Mouse (Mus musculus): ENCODE results near the gene Cyth1. TPM values are rescaled to one million over a fixed set of nuclear protein-coding genes. Genes with fewer than 3 reads are reported as not detected.

The Cyth1 gene
- total RNA-seq, 2 experiments from 2014 or later: 6.8 to 11.2 TPM

DNA sequence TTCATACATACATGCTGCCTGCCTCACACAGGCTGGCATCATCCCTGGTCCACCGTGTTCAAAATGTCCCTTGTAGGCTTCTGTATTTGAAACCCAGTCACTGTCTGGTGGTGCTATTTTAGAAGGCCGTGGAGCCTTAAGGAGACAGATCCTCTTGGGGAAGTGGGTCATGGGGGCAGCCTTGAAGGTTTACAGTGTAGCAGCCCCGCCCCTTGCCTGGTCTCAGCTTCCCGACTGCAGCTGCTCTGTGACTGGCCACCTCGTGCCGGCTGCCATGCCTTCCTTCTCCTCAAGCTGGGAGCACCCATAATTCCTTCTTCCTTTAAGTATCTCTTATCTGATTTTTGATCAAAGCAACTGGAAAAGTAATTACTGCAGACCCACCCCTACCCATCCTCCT, 113.1 kb downstream of the Cyth1 start:
- ATAC-seq (replicated peaks; ENCODE audit: low FRiP score, low TSS enrichment, poor library complexity, severe bottlenecking): no peak

DNA sequence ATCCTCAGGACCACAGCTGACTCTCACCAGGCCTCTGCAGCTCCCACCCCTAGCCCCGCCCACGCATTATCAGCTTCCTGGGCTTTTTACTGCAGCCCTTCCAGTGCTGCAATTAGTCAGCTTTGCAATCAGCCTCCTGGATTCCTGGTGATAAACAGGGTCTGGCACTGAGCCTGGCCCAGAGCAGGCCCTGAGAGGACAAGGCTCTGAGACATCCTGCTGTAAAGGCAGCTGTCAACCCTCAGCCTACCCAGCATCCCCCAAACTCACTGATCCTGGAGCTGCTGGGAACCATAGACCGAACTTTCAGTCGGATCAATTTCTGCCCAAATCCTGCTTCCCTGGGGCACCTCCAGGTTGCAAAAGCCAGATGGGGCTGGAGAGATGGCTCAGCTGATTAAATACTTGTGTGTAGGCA, 114.6 kb downstream of the Cyth1 start:
- ATAC-seq (replicated peaks; ENCODE audit: low FRiP score, low TSS enrichment, poor library complexity, severe bottlenecking): peak; percentile 79

GRCm38 (mm10) chr11:118133133-118133751, 115.2 kb downstream of the Cyth1 start:
- ATAC-seq (replicated peaks; ENCODE audit: low FRiP score, low TSS enrichment, poor library complexity, severe bottlenecking): no peak

GRCm38 (mm10) chr11:118132136-118132535, 116.3 kb downstream of the Cyth1 start:
- ATAC-seq (replicated peaks; ENCODE audit: low FRiP score, low TSS enrichment, poor library complexity, severe bottlenecking): no peak

DNA sequence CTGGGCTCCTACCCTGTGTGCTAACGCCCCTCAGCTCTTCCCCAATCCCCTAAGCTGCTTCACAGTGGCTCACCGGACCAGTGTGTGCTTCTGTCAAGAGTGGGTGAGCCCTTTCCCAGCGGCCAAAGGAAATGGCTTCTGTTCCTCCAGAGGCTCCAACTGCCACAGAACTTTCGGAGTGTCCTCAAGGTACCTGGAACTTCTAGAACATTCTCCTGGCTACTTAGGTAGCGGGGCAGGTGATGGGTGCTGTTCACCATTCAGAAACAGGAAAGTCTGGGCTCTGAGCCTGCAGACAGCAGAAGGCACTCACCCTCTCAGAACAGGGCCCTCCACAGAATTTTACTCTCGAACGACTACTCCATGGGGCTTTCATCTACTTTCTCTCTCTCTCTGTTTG, 117.9 kb downstream of the Cyth1 start, which contains the start of gene Dnah17:
Gene Dnah17 (minus strand): TSS at position 101 of the 400 bp plus-strand sequence.
- no peak for ATAC-seq (replicated peaks; ENCODE audit: low FRiP score, low TSS enrichment, poor library complexity, severe bottlenecking)

DNA sequence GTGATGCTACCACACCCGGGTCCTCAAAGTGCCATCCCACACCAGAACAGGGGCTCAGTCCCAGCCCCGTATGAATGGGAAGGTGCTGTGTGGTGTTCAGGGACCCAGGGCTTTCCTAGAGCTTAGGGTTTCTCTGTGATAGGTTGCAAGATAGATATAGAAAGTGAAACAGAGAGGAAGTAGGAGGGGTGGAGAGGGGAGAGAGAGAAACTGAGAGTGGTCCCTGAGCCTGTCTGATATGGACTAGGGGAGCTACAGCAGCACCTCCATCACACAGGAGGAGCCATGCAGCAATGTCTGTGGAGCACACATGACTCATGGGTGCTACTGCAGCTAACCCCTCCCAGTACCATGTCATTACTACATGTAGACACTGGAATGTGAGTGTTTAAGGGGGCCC, 118.6 kb downstream of the Cyth1 start:
- ATAC-seq (replicated peaks; ENCODE audit: low FRiP score, low TSS enrichment, poor library complexity, severe bottlenecking): no peak

DNA sequence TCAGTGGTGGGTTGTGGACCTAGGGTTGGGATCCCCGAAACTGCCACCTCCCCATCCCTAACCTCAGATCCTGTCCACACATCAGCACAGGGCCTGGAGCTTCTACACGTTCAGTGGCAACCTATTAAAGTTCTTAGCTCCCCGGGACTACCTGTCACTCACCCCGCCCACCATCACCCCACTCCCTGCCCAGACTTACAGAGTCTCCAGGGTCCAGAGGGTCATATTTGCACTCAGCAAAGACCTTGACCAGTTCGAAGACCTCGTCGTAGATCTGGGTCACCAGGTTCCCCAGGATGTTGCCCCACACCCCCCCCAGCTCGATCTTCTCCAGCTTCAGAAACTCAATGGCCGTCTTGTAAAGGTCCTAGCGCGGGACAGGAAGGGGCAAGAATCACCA, 126.8 kb downstream of the Cyth1 start:
- no peak for ATAC-seq (replicated peaks; ENCODE audit: low FRiP score, low TSS enrichment, poor library complexity, severe bottlenecking)

GRCm38 (mm10) chr11:118118777-118119176, 129.6 kb downstream of the Cyth1 start:
- ATAC-seq (replicated peaks; ENCODE audit: low FRiP score, low TSS enrichment, poor library complexity, severe bottlenecking): no peak

GRCm38 (mm10) chr11:118114581-118115110, 133.7 kb downstream of the Cyth1 start:
- no peak for ATAC-seq (replicated peaks; ENCODE audit: low FRiP score, low TSS enrichment, poor library complexity, severe bottlenecking)

- no peak for ATAC-seq (replicated peaks; ENCODE audit: low FRiP score, low TSS enrichment, poor library complexity, severe bottlenecking)
Observed at GRCm38 (mm10) chr11:118113516-118114205, 134.7 kb downstream of the Cyth1 start.

- ATAC-seq (replicated peaks; ENCODE audit: low FRiP score, low TSS enrichment, poor library complexity, severe bottlenecking): peak; percentile 84
Observed at GRCm38 (mm10) chr11:118104001-118104400, 144.4 kb downstream of the Cyth1 start.

- no peak for ATAC-seq (replicated peaks; ENCODE audit: low FRiP score, low TSS enrichment, poor library complexity, severe bottlenecking)
Observed at GRCm38 (mm10) chr11:118103383-118103782, 145.0 kb downstream of the Cyth1 start.

GRCm38 (mm10) chr11:118102838-118103237, 145.6 kb downstream of the Cyth1 start:
- peak; percentile 72 for ATAC-seq (replicated peaks; ENCODE audit: low FRiP score, low TSS enrichment, poor library complexity, severe bottlenecking)

- no peak for ATAC-seq (replicated peaks; ENCODE audit: low FRiP score, low TSS enrichment, poor library complexity, severe bottlenecking)
Observed at GRCm38 (mm10) chr11:118101133-118101532, 147.3 kb downstream of the Cyth1 start.

- ATAC-seq (replicated peaks; ENCODE audit: low FRiP score, low TSS enrichment, poor library complexity, severe bottlenecking): no peak
Observed at GRCm38 (mm10) chr11:118096736-118097135, 151.7 kb downstream of the Cyth1 start.

DNA sequence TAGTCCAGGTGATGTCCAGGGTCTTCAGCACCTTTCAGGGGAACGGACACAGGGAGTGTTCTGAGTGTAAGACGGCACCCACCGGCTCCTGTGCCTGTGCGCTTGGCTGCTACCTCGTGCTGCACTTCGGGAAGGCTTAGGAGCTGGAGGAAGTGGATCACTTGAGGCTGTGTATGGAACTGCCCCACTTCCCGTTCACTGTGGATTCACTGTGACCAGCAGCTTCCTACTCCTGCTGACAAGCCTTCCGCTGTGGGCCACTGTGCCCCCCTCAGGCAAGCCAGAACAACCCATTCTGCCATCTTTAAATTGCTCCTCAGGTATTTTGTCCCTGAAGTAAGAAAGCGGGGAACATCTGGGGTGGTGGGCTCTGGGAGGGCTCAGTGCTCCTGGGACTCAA, 153.4 kb downstream of the Cyth1 start:
- no peak for ATAC-seq (replicated peaks; ENCODE audit: low FRiP score, low TSS enrichment, poor library complexity, severe bottlenecking)

DNA sequence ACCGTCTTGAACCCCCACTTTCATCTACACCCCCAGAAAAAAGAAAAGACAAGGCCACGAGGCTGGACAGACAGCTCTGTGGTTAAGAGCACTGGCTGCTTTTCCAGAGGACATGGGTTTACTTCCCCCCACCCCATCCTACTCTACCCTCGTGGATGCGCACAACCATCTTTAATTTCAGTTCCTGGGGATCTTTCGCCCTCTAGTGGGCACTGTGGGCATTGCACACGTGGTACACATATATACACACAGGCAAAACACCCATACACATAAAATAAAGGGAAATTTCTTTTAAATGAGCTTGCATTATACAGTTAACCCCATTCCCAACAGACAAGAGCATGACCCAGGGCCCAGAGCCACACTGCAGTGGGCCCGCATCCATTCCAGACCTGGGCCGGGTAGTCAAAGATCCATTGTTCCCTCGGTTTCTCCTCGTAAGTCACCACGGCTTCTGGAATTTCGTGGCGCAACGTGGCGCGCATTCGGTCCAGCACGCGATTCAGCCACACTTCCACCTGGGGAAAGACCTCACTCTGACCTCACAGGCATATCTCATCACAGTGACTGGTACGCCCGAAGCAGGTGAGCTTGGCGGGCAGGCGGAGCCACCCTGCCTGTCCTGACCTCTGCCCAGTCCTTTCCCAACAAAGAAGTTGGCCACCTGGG, 157.3 kb downstream of the Cyth1 start:
- no peak for ATAC-seq (replicated peaks; ENCODE audit: low FRiP score, low TSS enrichment, poor library complexity, severe bottlenecking)

DNA sequence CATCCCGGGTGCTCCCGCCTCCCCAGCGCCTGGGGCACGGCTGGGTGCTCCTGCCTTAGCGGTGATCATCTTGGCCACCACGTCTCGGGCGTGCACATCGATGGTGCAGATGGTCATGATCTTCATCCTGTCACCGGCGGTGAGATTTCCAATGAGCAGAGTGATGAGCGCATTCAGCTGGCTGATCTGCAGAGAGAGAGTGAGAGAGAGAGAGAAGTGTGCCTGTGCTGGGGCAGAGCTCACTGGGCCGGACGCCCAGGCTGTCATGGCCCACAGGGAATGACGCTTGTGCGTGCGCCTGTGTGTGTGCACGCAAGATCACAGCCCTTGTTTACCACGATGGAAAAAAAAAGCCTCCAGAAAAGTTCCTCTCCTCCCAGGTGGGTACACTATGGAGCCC, 159.5 kb downstream of the Cyth1 start:
- no peak for ATAC-seq (replicated peaks; ENCODE audit: low FRiP score, low TSS enrichment, poor library complexity, severe bottlenecking)

- ATAC-seq (replicated peaks; ENCODE audit: low FRiP score, low TSS enrichment, poor library complexity, severe bottlenecking): no peak
Observed at GRCm38 (mm10) chr11:118085961-118086360, 162.4 kb downstream of the Cyth1 start.

- ATAC-seq (replicated peaks; ENCODE audit: low FRiP score, low TSS enrichment, poor library complexity, severe bottlenecking): no peak
Observed at GRCm38 (mm10) chr11:118085176-118085575, 163.2 kb downstream of the Cyth1 start.
